Mouse (Mus musculus): ENCODE data around the gene 1700019D03Rik.

DNA sequence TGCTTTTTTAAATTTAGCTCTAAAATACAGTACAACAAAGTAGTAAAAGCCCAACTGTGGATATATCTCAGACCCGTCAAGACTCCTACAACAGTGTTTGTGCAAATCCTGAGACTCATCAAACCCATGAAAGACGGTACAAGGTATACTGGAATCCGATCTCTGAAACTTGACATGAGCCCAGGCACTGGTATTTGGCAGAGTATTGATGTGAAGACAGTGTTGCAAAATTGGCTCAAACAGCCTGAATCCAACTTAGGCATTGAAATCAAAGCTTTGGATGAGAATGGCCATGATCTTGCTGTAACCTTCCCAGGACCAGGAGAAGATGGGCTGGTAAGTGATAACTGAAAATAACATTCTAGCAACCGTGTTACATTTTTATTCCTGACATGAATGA is 43.9 kb upstream of the 1700019D03Rik start:
- TF ChIP-seq POLR2A (IDR thresholded peaks at IDR 0.05; ENCODE audit: borderline replicate concordance, extremely low read depth, low read depth, low read length) (no peak), CTCF (IDR thresholded peaks at IDR 0.05; ENCODE audit: insufficient read depth, low read length) (no peak)

Data from lung, adult 2 months (tissue).